Mouse (Mus musculus) megakaryocyte-erythroid progenitor cell, adult 5-6 weeks (primary cell): ENCODE measurements around the gene Emb. TPM values are rescaled to one million over a fixed set of nuclear protein-coding genes. Genes with fewer than 3 reads are reported as not detected.
A peak's percentile ranks its signal among the peaks of the same experiment; 100 is the strongest.

Experiments used
- ATAC-seq: replicated peaks from 2 replicates; pipeline ENCODE4 v1.8.0; 2016; ENCODE audit warnings: mild to moderate bottlenecking, inconsistent platforms; ENCODE audit not compliant: severe bottlenecking, poor library complexity, low FRiP score, low TSS enrichment
- total RNA-seq, 2 experiments: library from RNA; stranded (forward) in 1 of 2; stranded (reverse) in 1 of 2; fragments of 200-1000, 215-1000 nt in 1 of 2; fragments of >200 nt in 1 of 2; fragmentation: Nextera tagmentation in 1 of 2; gene quantifications; 2 replicates each; pipeline ENCODE4 v1.2.3; 2014 to 2017

Emb gene
- total RNA-seq, 2 experiments from 2014 or later, result 3.2 to 8.6 TPM

GRCm38 (mm10) chr13:117289494-117290270 is 81.3 kb downstream of the Emb start:
- peak; percentile 94 for ATAC-seq

DNA sequence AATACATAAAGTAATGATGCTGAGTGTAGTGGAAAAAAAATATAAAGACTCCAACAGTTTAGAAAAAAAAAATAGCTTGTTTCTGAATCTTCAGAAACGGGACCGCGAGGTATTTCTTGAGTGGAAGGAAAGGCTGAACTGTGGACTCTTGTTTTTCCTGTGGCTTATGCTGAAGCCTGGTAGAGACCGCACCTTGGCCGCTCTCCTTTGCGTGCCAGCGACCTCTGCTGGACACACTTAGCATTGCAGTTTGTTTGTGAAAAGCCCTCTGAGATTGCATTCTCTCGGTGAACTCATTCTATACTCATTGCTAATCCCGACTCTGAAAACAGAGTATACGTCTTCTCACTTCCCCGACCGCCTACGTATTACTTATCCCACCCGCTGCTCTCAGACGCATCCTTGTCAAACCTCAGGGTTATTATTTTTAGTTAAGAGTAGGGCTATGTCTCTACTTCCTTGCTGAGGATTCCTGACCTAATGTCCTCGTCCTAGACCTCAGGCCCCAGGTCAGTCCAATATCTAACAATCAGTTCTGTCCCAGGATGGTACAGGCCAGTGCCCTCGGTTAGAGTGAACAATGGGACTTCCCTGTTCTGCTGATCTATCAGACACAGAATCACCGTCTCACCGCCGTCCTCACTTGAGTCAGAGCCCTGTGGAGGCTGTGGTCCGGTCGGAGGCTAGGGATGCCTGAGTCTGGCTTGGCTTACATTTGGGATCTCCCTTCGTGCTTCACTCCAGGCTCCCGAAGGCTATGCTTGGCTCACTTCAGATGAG is 103.3 kb downstream of the Emb start:
- peak; percentile 95 for ATAC-seq

Other genes starting within 250 kb of the Emb start
- gene Parp8, start 183.0 kb upstream of the Emb start, total RNA-seq (2014; fragmentation: Nextera tagmentation), result 8.5 and 10.3 TPM in 2 replicates
- gene Parp8, start 183.0 kb upstream of the Emb start, total RNA-seq (2017), result 8.7 and 9.2 TPM in 2 replicates
- not detected in 2 replicates for gene Gm17509, start 12.5 kb downstream of the Emb start, total RNA-seq (2014; fragmentation: Nextera tagmentation)
- 0.65 TPM in 1 of 2 replicates, not detected in the other for gene Gm17509, start 12.5 kb downstream of the Emb start, total RNA-seq (2017)